Mouse (Mus musculus): ENCODE measurements around the gene Zfp800. TPM values are rescaled to one million over a fixed set of nuclear protein-coding genes. Genes with fewer than 3 reads are reported as not detected.

The Zfp800 gene
- polyA plus RNA-seq, 1 experiment from 2014 or later, result 26.0 TPM

GRCm38 (mm10) chr6:28232618-28233361, 165.0 kb downstream of the Zfp800 start:
- DNase-seq (ENCODE audit: low spot score), result no peak
- H3K27ac ChIP-seq (ENCODE audit: low read depth, low read length), result no peak overlapping the region

GRCm38 (mm10) chr6:28228085-28228484, 169.7 kb downstream of the Zfp800 start:
- H3K4me3 ChIP-seq (ENCODE audit: low read depth, low read length), result no peak overlapping the region
- H3K4me1 ChIP-seq (replicated peaks; ENCODE audit: control insufficient read depth, insufficient read depth, low read length), result no peaks in the 10 kb centered on the region
- no peak overlapping the region for H3K4me2 ChIP-seq (ENCODE audit: low read depth, low read length, severe bottlenecking)
- H3K9me3 ChIP-seq (ENCODE audit: control insufficient read depth, low read length), result no peaks in the 10 kb centered on the region
- H3K36me3 ChIP-seq (ENCODE audit: control insufficient read depth, insufficient read depth, low read length), result no peaks in the 10 kb centered on the region; the same call in 1 of the 2 replicates
- WGBS, result 90% methylated on average over 3 of the region's 3 CpGs
- H3K27ac ChIP-seq (ENCODE audit: low read depth, low read length), result no peak overlapping the region
- H3K9ac ChIP-seq (ENCODE audit: low read length), result no peak overlapping the region
- DNase-seq (ENCODE audit: low spot score) (no peak), ATAC-seq (replicated peaks; ENCODE audit: low FRiP score) (no peak)
- H3K27me3 ChIP-seq (ENCODE audit: control insufficient read depth, insufficient read depth, low read length), result no peaks in the 10 kb centered on the region

More at GRCm38 (mm10) chr6:28232618-28233361, 165.0 kb downstream of the Zfp800 start:
- no peak for ATAC-seq (replicated peaks; ENCODE audit: low FRiP score)
- Histone ChIP-seq H3K9me3 (ENCODE audit: control insufficient read depth, low read length) (no peaks in the 10 kb centered on the region), H3K4me3 (ENCODE audit: low read depth, low read length) (no peak overlapping the region), H3K4me2 (ENCODE audit: low read depth, low read length, severe bottlenecking) (no peak overlapping the region), H3K36me3 (ENCODE audit: control insufficient read depth, insufficient read depth, low read length) (no peaks in the 10 kb centered on the region), H3K27me3 (ENCODE audit: control insufficient read depth, insufficient read depth, low read length) (no peaks in the 10 kb centered on the region), H3K9ac (ENCODE audit: low read length) (no peak overlapping the region), H3K4me1 (replicated peaks; ENCODE audit: control insufficient read depth, insufficient read depth, low read length) (no peaks in the 10 kb centered on the region)
- WGBS, result 95% methylated on average over 7 of the region's 7 CpGs

- no peak for DNase-seq (ENCODE audit: low spot score)
Observed at GRCm38 (mm10) chr6:28221017-28221416, 176.8 kb downstream of the Zfp800 start.

GRCm38 (mm10) chr6:28218386-28218785, 179.4 kb downstream of the Zfp800 start:
- no peak overlapping the region for H3K27ac ChIP-seq (ENCODE audit: low read depth, low read length)
- H3K4me1 ChIP-seq (replicated peaks; ENCODE audit: control insufficient read depth, insufficient read depth, low read length), result no peaks in the 10 kb centered on the region
- DNase-seq (ENCODE audit: low spot score) (no peak), ATAC-seq (replicated peaks; ENCODE audit: low FRiP score) (no peak)
- H3K4me2 ChIP-seq (ENCODE audit: low read depth, low read length, severe bottlenecking), result no peak overlapping the region
- no peaks in the 10 kb centered on the region for H3K9me3 ChIP-seq (ENCODE audit: control insufficient read depth, low read length)
- H3K27me3 ChIP-seq (ENCODE audit: control insufficient read depth, insufficient read depth, low read length), result no peaks in the 10 kb centered on the region
- H3K4me3 ChIP-seq (ENCODE audit: low read depth, low read length), result no peak overlapping the region
- H3K9ac ChIP-seq (ENCODE audit: low read length), result no peak overlapping the region
- no peaks in the 10 kb centered on the region for H3K36me3 ChIP-seq (ENCODE audit: control insufficient read depth, insufficient read depth, low read length)
- 88% methylated on average over 8 of the region's 8 CpGs for WGBS

More at GRCm38 (mm10) chr6:28221017-28221416, 176.8 kb downstream of the Zfp800 start:
- no peaks in the 10 kb centered on the region for H3K4me1 ChIP-seq (replicated peaks; ENCODE audit: control insufficient read depth, insufficient read depth, low read length)
- H3K4me2 ChIP-seq (ENCODE audit: low read depth, low read length, severe bottlenecking), result no peak overlapping the region
- H3K9ac ChIP-seq (ENCODE audit: low read length), result no peak overlapping the region
- 91% methylated on average over 4 of the region's 4 CpGs for WGBS
- H3K36me3 ChIP-seq (ENCODE audit: control insufficient read depth, insufficient read depth, low read length), result no peaks in the 10 kb centered on the region
- no peaks in the 10 kb centered on the region for H3K9me3 ChIP-seq (ENCODE audit: control insufficient read depth, low read length)
- no peaks in the 10 kb centered on the region for H3K27me3 ChIP-seq (ENCODE audit: control insufficient read depth, insufficient read depth, low read length)
- no peak overlapping the region for H3K4me3 ChIP-seq (ENCODE audit: low read depth, low read length)
- no peak for ATAC-seq (replicated peaks; ENCODE audit: low FRiP score)
- H3K27ac ChIP-seq (ENCODE audit: low read depth, low read length), result no peak overlapping the region

GRCm38 (mm10) chr6:28215268-28215954, 182.4 kb downstream of the Zfp800 start:
- no peaks in the 10 kb centered on the region for H3K27me3 ChIP-seq (ENCODE audit: control insufficient read depth, insufficient read depth, low read length)
- H3K36me3 ChIP-seq (ENCODE audit: control insufficient read depth, insufficient read depth, low read length), result no peaks in the 10 kb centered on the region
- H3K27ac ChIP-seq (ENCODE audit: low read depth, low read length), result no peak overlapping the region
- H3K4me2 ChIP-seq (ENCODE audit: low read depth, low read length, severe bottlenecking), result peak overlapping the region; percentile 81
- H3K4me1 ChIP-seq (replicated peaks; ENCODE audit: control insufficient read depth, insufficient read depth, low read length), result no peaks in the 10 kb centered on the region
- DNase-seq (ENCODE audit: low spot score), result peak; percentile 81
- H3K9me3 ChIP-seq (ENCODE audit: control insufficient read depth, low read length), result no peaks in the 10 kb centered on the region
- under 1% methylated on average over 84 of the region's 87 CpGs for WGBS
- peak overlapping the region; percentile 77 for H3K9ac ChIP-seq (ENCODE audit: low read length)
- H3K4me3 ChIP-seq (ENCODE audit: low read depth, low read length), result peak overlapping the region; percentile 53
- peak; percentile 94 for ATAC-seq (replicated peaks; ENCODE audit: low FRiP score)

- Histone ChIP-seq H3K27me3 (ENCODE audit: control insufficient read depth, insufficient read depth, low read length) (no peaks in the 10 kb centered on the region), H3K9me3 (ENCODE audit: control insufficient read depth, low read length) (no peaks in the 10 kb centered on the region), H3K9ac (ENCODE audit: low read length) (peak overlapping the region; percentile 77), H3K36me3 (ENCODE audit: control insufficient read depth, insufficient read depth, low read length) (no peaks in the 10 kb centered on the region), H3K4me1 (replicated peaks; ENCODE audit: control insufficient read depth, insufficient read depth, low read length) (no peaks in the 10 kb centered on the region), H3K4me2 (ENCODE audit: low read depth, low read length, severe bottlenecking) (peak overlapping the region; percentile 81), H3K4me3 (ENCODE audit: low read depth, low read length) (peak overlapping the region; percentile 53), H3K27ac (ENCODE audit: low read depth, low read length) (no peak overlapping the region)
- peak; percentile 27; the same call in 1 of the 2 replicates for ATAC-seq (replicated peaks; ENCODE audit: low FRiP score)
- no peak for DNase-seq (ENCODE audit: low spot score)
- 32% methylated on average over 13 of the region's 13 CpGs for whole genome bisulfite sequencing
Observed at GRCm38 (mm10) chr6:28214658-28215267, 183.0 kb downstream of the Zfp800 start.

GRCm38 (mm10) chr6:28203454-28203853, 194.4 kb downstream of the Zfp800 start:
- no peak overlapping the region for H3K4me3 ChIP-seq (ENCODE audit: low read depth, low read length)
- ATAC-seq (replicated peaks; ENCODE audit: low FRiP score), result no peak
- no peak overlapping the region for H3K4me2 ChIP-seq (ENCODE audit: low read depth, low read length, severe bottlenecking)
- 45% methylated on average over 4 of the region's 4 CpGs for WGBS
- H3K27me3 ChIP-seq (ENCODE audit: control insufficient read depth, insufficient read depth, low read length), result no peaks in the 10 kb centered on the region
- no peaks in the 10 kb centered on the region for H3K9me3 ChIP-seq (ENCODE audit: control insufficient read depth, low read length)
- H3K27ac ChIP-seq (ENCODE audit: low read depth, low read length), result no peak overlapping the region
- DNase-seq (ENCODE audit: low spot score), result no peak
- no peaks in the 10 kb centered on the region for H3K36me3 ChIP-seq (ENCODE audit: control insufficient read depth, insufficient read depth, low read length)
- H3K4me1 ChIP-seq (replicated peaks; ENCODE audit: control insufficient read depth, insufficient read depth, low read length), result no peaks in the 10 kb centered on the region
- no peak overlapping the region for H3K9ac ChIP-seq (ENCODE audit: low read length)

- H3K9ac ChIP-seq (ENCODE audit: low read length), result no peak overlapping the region
- WGBS, result 49% methylated on average over 6 of the region's 6 CpGs
- no peaks in the 10 kb centered on the region for H3K36me3 ChIP-seq (ENCODE audit: control insufficient read depth, insufficient read depth, low read length)
- no peaks in the 10 kb centered on the region for H3K27me3 ChIP-seq (ENCODE audit: control insufficient read depth, insufficient read depth, low read length)
- H3K4me1 ChIP-seq (replicated peaks; ENCODE audit: control insufficient read depth, insufficient read depth, low read length), result no peaks in the 10 kb centered on the region
- ATAC-seq (replicated peaks; ENCODE audit: low FRiP score), result peak; percentile 55; the same call in 1 of the 2 replicates
- no peak overlapping the region for H3K4me3 ChIP-seq (ENCODE audit: low read depth, low read length)
- H3K27ac ChIP-seq (ENCODE audit: low read depth, low read length), result no peak overlapping the region
- H3K9me3 ChIP-seq (ENCODE audit: control insufficient read depth, low read length), result no peaks in the 10 kb centered on the region
- H3K4me2 ChIP-seq (ENCODE audit: low read depth, low read length, severe bottlenecking), result no peak overlapping the region
- DNase-seq (ENCODE audit: low spot score), result no peak
Observed at GRCm38 (mm10) chr6:28202833-28203232, 195.0 kb downstream of the Zfp800 start.
